Mouse (Mus musculus): ENCODE data around the gene Olfr1406.
"Not testable (repeated sequence)": the region's sequence is repeated elsewhere in the genome, so short reads cannot be mapped to it uniquely, and the experiment has no call there.

Gene Olfr1406

DNA sequence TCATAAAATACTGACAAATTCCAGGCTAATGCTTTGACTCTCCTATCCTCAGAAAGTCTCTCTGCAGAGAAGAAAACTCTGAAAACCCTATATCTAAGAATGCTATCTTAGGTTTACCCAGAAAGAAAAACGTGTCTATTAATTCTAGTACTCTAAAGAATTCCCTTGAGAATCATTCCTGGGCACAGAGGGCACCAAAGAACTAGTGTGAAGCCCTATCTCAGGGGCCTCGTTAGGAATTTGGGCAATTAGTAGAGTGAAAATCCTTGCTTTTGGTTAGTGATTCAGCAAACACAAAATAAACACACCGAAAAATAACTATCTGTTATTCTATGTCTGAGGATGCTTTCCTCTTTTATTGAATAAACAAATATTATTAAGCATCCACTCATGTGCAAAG lies at the start of gene Olfr1406:
Gene Olfr1406, minus strand, starts transcription at position 101 of the 400 bp plus-strand sequence.
- DNase-seq (ENCODE audit: low spot score) = no peak

DNA sequence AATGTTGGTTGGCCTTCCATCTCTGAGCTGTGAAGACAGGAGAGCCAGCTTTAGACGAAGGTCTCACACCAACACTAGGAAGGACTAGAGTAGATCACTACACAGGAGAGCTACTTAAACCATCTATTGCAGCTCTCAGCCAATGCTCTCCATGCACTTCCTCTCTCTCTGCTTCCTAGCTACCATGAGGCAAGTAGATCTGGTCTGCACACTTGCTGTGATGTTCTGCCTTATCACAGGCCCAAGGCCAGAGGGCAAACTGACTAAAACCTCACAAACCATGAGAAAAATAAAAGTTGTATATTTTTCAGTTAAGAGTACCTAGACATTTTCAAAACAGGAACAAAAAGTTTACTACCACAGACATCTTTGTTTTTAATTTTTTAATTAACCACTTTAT lies 46.6 kb upstream of the Olfr1406 start:
- not testable (repeated sequence) for DNase-seq (ENCODE audit: low spot score)

- no peak for DNase-seq (ENCODE audit: low spot score)
Measured at GRCm38 (mm10) chr1:173227081-173227480, 36.6 kb upstream of the Olfr1406 start, which contains the start of gene Fcer1a. Fcer1a (minus strand) TSS chr1:173227214.

DNA sequence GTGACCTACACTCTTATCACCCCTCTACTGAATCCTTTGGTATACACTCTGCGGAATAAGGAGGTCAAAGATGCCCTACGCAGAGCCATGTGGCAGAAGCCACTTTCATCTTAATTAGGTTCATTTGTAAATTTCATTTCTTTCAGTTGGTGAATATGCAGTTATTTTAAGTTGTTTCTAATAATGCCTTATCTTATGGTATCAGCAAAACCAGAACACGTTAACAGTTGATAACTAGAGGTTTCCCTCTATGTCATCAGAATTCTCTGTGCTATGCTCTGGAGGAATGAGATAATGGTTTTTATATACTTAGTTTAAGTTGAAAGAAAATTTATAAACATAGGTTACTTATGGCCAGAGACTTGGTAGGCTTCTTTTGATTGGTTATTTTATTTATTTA lies 26.0 kb upstream of the Olfr1406 start:
- DNase-seq (ENCODE audit: low spot score) = no peak

DNA sequence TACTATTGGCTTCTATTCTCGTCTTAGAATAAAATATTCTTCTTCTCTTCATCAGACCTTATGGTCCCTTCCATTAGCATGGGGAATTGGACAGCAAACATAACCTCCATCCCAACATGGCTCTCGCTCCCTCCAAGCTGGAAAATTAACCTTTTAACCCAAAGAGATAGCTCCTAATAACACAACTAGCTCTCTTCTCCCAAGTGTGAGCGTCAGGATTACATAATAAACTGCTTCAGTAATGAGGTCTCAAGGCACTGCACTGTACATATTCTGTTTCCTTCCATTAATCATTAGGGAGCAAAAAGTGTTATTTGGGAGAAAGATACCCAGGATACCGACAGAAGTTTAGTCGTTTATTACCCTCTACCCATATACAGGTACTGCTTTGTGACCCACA lies 21.7 kb upstream of the Olfr1406 start, which contains the start of gene Olfr1404:
Gene Olfr1404, plus strand, starts transcription at position 301 of the 400 bp plus-strand sequence.
- DNase-seq (ENCODE audit: low spot score) = no peak

DNA sequence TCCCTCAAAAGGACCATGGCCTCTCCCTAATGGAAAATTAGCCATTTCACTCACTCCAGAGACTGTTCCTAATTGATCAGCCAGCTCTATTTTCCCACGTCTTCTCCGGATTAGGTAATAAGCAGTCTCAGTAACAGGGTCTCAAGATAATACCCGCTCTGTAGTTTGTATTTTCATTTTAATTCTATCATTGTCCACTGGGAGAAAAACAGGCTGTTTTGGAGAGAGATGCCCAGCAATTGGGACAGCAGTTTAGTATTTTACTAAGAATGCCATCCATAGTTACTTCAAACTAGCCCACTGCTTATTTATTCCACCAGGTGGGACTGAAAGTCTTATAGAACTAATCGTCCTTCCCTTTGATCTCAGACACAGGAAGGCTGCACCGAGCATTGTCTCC lies 7.1 kb upstream of the Olfr1406 start, which contains the start of gene Olfr218:
Gene Olfr218, plus strand, starts transcription at position 301 of the 400 bp plus-strand sequence.
- no peak for DNase-seq (ENCODE audit: low spot score)

- no peak for DNase-seq (ENCODE audit: low spot score)
Measured at GRCm38 (mm10) chr1:173196359-173196758, 5.9 kb upstream of the Olfr1406 start.

GRCm38 (mm10) chr1:173192059-173192458 lies 1.6 kb upstream of the Olfr1406 start:
- no peak for DNase-seq (ENCODE audit: low spot score)

DNA sequence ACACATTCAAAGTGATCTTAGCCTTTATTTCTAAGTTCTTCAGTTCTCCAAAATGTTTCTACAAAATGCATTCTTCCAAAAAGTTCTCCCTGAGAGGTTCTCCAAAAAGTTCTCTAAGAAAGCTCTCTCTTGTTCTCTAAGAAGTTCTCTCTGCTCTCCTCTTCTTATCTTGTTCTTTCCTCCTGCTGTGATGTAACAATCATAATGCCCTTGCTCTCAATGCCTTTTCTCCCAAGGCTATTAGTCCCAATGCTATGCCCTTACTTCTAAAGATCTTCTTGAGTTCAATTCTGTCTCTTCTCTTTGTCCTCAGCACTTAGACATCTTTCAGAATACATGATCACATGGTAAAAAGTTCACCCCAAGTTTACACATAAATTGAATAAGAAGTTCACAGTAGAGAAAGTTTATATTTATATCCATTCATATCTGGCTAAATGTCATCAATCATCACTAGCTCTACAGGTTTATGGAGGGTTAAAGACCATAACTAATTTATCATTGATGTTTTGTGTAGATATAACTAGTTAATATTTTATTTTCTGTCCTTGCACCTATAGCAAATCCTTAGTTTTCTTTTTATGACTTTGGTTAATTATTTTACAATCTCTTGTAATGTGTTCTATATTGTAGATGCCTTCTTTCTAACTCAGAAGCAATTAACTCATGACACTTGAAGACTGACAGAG lies 16.1 kb downstream of the Olfr1406 start:
- DNase-seq (ENCODE audit: low spot score) = no peak

DNA sequence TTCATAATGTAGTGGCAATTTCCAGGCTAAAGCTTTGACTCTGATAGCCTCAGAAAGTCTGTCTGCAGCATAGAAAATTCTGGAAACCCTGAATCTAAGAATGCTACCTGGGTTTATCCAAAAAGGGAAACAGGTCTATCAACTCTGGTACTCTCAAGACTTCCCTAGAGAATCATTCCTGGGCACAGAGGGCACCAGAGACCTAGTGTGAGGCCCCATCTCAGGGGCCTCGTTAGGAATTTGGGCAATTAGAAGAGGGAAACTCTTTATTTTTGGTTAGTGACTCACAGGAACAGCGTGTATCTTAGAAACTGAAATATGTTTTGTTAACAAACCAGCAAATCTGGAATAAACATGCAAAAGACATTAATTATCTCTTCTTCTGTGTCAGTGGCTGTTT lies 53.2 kb downstream of the Olfr1406 start, which contains the start of gene Olfr1408:
Gene Olfr1408, minus strand, starts transcription at position 101 of the 400 bp plus-strand sequence.
- no peak for DNase-seq (ENCODE audit: low spot score)
